Mouse (Mus musculus): Measurements from ENCODE around the gene Nars2. TPM values are rescaled to one million over a fixed set of nuclear protein-coding genes. Genes with fewer than 3 reads are reported as not detected.

The Nars2 gene
- 31.9 TPM for polyA plus RNA-seq (2017; shearing (Covaris generic))

GRCm38 (mm10) chr7:96951281-96952051 is at the start of gene Nars2:
Gene Nars2 (plus strand): TSS chr7:96951505.

GRCm38 (mm10) chr7:97081242-97081958 is 130.1 kb downstream of the Nars2 start, which contains the start of gene Gab2:
Gene Gab2 (plus strand): TSS chr7:97081586.

Other genes with a start within 250 kb of the Nars2 start
- not detected for gene Gab2, start 130.1 kb downstream of the Nars2 start, polyA plus RNA-seq (2017; shearing (Covaris generic))

All from inflammation-experienced regulatory T-cells, adult 16 weeks (primary cell).